Mouse (Mus musculus) retina, postnatal 1 day (tissue): ENCODE data around the gene Rfng.
"Not testable (repeated sequence)": the region's sequence is repeated elsewhere in the genome, so short reads cannot be mapped to it uniquely, and the experiment has no call there.

ENCODE experiments used
- DNase-seq: peaks from one replicate; pipeline ENCODE4 v3.0.0-alpha.2; 2012

Gene Rfng

DNA sequence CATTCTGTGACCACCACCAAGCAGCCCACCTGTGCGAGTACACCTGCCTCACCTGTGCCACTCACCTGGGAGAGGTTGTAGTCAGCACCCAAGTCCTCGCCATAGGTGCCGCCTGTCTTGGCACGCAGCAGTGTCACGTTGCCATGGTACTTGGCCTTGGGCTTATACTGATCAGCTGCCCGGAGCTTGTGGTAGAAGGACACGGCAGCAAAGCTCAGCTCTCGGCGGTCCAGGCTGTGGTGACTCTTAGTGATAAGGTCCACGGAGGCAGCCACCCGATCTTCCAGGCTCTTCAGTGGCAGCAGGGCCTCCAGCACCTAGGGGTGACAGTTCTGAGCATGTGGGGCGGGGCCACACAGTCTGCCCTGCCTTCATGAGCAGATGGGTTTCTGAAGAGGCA is 24.0 kb upstream of the Rfng start:
- no peak for DNase-seq

DNA sequence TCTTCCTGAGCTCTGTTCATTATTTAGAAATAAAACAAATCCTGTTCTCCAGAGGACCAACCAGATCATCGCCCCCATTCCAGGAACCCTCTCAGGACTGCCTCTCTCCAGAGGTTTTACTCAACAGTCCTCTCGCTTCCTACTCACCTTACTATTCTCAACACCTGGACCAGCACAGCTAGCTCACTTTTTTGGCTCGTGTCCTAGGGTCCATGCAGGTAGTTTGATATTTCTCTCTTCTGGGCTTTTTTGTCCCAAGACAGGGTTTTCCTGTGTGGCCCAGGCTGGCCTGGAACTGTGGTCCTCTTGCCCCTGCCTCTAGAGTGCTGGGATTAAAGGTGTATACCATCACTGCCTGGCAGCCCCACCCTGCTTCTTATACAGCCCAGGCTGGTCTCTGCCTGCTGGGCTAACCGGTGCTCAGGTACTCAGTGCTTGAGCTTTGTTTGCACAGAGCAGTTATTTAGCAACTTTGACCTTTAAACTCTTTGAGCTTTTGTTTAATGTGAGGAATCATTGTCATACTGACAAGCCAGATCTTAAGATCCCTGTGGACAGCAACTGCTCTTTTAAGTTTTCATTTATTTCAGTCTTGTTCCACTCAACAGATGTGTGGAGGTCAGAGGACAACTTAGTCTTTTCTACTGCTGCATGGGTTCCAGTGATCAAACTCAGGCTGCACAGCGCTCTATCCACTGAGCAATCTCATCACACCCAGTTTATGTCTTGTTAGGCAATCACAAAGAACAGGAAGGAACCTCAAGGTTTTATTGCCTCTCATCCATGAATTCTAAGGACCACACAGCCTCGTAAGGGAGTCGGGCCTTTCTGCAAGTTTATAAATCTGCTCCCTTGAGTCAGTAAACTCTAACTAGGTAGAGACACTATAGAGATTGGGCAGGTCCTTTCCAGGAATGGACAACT is 21.6 kb upstream of the Rfng start:
- no peak for DNase-seq

DNA sequence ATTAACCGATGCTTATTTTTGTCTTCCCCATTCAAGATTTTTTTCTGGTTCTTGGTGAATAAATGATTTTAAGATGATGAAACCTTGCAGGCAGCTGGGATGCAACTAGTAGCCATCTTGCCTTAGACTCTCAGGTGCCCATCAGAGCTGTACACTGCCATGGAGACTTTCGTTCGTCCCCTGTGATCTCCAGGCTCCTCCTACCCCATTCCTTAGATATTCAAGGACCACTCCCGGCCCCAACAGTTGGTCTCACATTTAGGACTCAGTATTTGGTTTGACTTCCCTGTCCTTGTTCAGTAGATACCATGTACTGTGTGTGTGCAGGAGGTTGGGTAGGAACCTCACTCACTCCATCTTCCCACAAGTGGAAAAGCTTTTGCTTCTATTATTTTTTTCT is 20.8 kb upstream of the Rfng start:
- DNase-seq, result no peak

DNA sequence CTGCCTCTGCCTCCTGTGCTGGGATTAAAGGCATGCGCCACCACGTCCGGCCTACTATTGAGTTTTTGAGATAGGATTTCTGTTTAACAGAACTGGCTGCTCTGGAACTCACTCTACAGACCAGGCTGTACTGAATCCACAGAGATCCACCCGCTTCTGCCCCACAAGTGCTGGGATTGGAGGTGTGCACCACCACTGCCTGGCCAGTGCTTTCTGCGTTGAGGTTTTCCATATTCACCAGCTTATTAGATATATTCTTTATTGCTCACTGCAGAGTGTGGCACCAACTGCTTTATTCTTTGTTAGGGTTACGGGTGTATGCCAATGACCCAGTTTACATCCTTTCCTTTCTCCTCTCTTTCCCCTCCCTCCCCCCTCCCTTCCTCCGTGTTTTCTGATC is 20.3 kb upstream of the Rfng start:
- no peak for DNase-seq

DNA sequence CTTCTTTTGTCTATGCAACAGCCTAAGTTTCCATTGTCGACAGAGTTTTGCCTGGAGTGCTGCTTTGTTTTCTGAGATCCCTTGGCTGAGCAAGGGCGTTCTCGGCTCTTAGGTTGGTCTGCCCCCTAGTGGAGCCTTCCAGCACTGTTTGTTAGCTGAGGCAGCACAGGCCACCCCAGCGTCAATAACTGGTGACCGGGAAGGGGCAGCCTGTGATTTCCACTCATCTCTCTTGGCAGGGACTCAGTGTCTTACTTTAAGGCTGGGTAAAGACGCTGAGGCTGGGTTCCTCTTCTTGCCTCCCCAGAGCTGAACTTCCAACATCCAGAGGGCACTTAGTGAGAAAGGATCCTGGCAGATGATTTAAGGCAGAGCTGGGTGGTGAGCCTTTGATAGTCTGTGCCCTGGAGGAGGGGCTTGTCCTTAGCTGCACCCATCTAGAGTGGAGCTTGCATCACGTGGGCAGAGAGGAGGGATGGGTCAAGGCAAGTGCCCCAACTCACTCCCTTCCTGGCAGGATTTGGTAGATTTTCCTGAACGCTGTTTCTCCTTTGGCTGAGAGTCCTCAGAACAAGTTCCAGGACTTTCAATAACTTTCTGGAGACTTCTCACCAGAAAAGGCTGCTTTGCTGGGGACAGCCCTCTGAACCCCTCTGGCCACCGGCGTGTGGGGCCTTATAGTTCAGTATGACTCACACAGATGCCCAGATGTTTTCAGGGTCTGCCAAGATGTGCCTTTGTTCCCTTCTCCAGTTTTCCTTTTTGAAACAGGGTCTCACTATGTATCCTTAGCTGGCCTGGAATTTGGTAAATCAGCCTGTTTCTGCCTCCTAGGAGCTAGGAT is 16.3 kb upstream of the Rfng start:
- peak; percentile 92 for DNase-seq

DNA sequence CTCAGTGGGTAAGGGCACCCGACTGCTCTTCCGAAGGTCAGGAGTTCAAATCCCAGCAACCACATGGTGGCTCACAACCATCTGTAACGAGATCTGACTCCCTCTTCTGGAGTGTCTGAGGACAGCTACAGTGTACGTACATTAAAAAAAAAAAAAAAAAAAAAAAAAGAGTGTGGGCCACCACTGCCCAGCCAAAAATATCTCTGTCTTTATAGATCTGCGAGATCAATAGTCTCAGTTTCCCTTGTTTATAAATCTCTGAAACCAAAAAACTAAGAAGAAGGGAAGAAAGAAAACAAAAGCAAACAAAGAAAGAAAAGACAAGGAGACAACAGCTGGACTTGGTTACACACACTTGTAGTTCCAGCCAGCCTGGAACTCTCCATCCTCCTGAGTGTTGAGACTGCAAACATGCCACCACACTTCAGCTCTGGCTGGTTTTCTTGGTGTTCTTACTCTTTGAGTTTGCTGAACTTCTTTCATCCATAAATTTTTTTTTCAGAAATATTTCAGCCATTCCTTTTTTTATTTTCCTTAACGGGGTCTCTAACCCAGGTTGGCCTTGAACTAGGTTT is 15.4 kb upstream of the Rfng start:
- DNase-seq, result no peak

DNA sequence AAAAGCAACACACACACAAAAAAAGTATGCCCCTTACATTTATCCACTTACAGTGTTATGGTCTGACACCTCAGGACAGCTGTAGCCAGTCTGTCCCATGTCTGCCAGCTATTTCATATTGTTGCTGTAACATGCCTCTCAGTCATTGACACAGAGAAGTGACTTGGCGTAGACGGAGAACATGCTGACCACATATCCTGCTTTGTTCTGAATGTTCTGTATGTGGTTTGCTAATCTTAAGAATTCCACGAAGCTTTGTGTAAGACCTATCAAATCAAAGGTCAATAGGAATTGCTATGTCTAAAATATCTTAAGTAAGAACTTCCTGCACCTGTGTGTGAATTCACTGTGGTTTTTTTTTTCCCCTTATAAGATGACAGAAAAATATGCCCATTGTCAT is 14.2 kb upstream of the Rfng start:
- no peak for DNase-seq

DNA sequence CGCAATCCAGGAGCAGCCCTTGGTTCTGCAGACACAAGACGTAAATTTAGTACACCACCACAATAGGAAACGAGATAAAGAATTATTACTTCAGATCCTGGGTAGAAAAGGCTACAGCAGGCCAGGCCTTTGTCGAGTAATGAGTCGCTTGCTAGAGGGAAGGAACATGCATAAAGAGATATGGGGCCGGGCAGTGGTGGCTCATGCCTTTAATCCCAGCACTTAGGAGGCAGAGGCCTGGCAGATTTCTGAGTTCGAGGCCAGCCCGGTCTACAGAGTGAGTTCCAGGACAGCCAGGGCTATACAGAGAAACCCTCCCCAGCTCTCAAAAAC is 12.6 kb upstream of the Rfng start:
- DNase-seq, result no peak

DNA sequence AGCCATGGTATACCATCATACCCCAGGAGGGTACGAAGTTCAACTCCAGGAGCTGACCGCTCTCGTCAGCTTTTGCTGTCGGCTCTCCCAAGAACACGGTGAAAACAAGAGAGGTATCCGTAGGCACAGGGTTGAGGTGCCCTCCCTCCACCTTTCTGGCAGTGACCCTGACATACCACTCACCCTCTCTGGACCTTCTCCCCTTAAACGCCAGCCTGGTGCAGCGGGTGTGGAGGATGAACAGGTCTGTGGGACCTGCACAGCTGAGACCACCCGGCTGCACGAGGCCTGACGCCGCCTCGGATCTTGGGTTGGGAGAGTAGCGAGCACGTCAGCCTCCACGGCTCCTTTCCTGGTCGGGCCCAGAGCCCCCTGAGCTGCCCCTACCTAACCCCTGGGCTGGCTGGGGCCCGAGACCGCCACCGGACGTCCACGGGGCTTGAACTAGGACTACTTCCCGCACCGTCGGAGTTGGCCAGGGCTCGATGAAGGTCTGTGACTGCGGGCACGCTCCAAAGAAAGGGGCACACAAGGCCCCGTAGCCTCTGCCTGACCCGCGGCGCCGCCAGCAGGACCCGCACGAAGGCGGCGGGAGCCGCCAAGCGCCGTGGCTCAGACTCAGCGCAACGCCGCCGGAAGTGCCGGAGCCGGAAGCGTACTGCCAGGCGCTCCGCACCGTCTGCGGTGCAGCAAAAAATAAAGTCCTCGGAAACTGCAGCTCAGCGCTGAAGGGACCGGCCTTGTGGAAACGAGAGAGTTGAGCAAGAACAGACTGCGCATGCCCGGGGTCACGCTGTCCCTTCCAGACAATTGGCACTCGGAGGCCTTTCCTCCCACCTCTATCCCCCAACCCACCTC is 12.0 kb upstream of the Rfng start, which contains the start of gene Dus1l:
TSS of gene Dus1l (minus strand) at position 648 of the 858 bp plus-strand sequence.
- peak; percentile 98 for DNase-seq

DNA sequence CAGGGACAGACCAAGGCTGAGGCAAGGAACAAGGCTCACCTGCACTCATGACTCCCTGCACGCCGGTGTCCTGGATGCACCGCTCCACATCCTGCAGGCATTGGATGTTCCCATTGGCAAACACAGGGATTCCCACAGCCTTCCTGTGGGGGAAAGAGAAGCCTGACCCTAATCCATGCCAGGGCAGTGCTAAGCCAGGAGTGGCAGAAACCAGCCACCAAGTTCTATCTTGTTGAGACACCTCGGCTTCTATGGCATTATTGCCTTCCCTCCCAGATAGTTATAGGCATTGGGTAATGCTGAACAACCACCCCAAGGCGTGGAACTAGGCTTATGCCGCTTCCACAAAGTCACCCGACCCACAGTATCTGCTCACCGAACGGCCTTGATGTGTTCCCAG is 8.6 kb upstream of the Rfng start:
- DNase-seq, result no peak

DNA sequence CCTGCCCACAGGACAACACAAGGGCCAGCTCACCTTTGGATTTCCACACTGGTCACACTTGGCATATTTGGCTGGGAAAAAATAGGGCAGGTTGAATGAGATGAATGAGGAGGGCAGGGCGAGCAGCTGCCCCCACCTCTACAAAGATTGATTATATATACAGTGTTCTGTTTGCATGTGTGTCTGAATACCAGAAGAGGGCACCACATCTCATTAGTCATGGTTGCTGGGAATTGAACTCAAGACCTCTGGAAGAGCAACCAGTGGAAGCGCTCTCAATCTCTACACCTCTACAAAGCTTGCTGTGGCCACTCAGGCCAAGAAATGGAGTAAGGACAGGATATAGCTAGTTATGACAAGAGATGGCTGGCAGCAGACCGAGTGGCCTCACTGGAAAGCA is 5.8 kb upstream of the Rfng start:
- no peak for DNase-seq

DNA sequence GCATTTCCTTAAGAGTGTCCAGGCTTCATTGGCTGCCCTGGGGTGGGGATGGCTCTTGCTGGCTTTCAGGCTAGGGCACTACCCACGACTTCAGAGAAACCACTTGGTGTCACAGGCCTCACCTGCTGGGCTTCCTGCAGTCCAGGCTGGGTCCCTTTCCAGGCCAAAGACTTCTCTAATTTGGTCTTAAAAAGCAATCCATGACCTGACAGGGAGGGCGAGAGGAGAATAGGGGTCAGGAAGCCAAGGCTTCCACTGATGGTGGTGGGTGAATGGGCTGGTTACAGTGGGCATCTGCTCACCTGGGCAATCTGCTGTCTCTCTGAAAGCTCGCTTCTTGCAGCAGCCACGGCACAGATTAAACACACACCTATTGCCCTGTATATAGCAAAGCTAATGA is 5.3 kb upstream of the Rfng start:
- DNase-seq, result no peak

DNA sequence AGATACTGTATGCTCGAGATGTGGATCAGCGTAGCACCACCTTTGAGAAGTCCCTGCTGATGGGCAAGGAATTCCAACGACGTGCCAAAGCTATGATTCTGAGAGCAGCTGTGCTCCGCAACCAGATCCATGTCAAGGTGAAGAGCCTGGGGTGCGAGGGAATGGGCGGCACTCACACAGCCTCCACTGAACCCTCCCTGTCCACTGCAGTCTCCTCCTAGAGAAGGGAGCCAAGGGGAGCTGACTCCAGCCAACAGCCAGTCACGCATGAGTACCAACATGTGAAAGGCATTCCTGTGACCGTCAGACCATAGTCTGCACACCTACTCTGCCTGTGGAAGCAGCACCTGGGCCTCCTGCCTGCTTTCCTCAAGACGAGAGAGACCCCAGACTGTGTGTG is 4.5 kb upstream of the Rfng start:
- not testable (repeated sequence) for DNase-seq

DNA sequence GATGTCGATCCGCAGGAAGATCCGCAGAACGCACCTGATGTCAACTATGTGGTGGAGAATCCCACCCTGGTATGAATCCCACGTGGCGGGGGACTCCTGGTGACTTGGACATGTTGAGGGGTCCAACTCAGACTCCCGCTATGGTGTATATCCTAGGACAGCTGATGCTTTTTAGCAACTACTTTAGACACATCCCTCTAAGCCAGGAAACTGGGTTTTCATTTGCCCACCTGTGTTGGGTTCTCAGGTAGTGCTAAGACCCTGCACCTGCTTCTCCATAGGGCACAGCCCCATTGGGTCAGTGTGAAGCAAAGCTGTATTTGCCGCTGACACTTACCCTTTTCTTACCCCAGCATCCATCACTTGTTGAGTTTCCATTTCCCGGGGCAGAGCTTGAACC is 1.1 kb upstream of the Rfng start:
- DNase-seq, result no peak

DNA sequence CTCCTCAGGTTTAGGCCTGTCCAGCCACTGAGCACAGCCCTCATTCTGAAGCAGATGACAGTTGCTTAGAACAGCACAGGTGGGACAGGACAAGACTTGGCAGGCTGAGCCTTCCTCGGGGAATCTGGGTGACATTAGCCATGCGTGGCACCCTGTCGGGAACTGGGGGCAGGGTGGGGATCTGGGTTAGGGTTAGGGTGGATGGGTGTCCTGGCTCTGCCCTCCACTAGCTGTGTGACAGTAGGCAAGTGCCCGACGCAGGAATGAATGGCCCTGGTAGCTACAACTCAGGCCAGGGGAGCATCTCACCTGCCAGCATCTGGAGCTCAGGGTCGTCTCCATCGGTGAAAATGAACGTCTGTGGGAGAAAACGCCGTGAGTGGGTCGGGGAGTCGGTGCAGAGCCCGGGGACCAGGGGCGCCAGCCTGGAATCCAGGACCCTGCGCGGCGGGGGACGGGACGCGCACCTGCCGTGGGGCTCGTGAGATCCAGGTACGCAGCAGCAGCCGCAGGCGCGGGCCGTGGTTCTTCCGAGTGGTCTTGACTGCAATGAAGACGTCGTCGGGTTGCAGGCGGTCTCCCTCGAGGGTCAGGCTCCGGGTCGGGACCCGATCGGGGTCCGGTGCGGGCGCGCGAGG is 462 bp downstream of the Rfng start:
- DNase-seq, result no peak

DNA sequence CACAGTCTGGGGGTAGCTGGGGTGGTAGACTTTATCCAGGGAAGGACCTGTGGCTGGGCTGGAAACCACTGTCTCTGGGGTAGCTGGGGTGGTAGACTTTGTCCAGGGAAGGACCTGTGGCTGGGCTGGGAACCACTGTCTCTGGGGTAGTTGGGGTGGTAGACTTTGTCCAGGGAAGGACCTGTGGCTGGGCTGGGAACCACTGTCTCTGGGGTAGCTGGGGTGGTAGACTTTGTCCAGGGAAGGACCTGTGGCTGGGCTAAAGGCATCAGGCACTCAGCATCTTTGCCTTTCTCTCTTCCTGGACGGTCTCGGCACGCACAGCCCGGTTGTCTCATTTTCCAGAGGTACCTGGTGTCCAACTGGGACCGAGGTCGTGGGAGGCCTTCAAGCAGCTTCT is 2.6 kb downstream of the Rfng start:
- not testable (repeated sequence) for DNase-seq

DNA sequence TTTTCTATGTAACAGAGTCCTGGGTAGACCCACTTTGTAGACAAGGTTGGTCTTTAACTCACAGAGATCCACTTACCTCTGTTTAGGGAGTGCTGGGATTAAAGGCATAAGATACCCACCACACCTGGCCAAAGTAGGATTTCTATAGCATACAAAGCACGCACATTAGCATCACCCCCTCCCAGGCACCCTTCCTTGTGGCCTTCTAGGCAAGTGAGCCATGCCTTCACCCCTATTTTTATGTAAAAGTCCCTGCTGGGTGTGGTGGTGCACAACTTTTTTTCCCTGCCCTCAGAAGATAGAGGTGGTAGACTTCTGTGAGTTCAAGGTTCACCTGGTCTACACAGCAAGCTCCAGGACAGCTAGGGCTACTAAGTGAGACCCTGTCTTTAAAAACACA is 4.1 kb downstream of the Rfng start:
- DNase-seq, result no peak

DNA sequence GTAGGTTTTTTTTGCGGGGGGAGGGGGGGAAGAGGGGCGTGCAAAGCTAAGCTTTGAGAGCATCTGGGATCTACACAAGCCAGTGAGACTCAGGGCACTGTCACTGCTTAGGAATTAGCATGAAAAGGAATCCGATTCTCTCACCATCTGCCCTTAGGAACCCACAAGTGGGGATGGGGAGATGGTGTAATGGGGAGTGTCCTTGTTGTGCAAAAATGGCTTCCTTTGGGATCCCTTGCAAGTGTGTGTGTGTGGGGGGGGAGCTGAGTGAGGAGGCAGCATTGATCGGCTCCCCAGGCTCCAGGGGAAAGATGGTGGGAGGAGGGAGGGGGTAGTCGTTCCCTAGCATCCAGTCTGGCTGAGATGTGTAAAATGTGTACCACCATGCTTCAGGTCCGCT is 6.9 kb downstream of the Rfng start:
- DNase-seq, result peak; percentile 32

DNA sequence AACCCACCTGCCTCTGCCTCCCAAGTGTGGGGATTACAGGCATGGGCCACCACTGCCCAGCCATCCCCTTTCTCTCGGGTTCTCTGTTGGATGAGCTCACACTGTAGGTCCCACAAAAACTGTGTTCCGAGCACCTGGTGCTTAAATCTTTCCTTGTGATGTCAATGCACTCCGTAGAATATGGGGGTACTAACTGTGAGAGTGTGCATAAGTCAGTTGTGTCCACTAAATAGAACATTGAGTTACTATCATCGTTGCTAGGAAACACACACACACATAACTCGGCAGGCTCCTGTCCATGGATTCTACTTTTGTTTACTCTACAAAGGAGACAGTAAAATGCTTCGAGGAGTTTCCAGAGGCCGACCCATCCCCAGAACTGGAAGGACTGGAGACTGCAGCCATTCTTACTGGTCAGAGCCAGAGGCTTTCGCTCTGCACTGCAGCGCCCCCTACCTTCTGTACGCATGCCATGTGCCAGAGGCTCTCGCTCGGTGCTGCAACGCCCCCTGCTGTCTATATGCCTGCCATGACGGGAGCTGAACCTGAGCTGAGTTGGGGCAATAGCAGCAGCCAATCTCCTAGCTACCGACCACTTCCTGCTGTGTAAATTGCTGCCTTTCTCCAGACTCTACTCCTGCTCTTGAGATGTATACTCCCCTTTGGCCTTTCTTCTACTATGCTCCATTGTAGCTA is 8.1 kb downstream of the Rfng start:
- DNase-seq, result peak; percentile 93

DNA sequence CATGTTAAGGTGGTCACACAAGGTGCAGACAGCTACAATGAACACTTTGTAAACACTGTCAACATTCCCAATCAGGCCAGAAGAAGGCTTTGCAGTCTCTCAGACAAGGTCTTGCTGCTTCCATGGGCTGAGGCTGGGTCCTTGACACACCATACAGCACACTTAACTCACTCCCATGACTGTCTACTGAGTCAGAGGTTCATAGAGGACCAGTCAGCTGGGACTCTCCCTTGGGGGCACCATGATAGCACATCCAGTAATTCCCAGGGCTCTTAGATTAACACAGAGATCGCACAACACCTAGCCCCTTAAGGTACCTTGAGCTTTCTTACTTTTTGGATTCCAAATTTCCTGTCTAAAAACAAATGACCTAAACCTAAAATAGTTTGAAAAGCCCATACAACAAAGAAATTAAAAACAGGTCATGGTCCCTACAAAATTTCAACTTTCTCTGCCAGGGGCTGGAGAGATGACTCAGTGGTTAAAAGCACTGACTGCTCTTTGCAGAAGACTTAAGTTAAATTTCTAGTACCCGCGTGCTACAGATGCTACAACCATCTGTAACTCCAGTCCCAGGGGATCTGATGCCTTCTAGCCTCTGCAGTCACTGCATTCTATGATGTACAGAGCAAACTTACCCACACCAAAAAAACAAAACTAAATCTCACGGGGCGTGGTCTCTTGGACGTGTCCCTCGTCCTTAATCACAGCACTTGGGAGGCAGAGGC is 10.4 kb downstream of the Rfng start:
- DNase-seq, result no peak

DNA sequence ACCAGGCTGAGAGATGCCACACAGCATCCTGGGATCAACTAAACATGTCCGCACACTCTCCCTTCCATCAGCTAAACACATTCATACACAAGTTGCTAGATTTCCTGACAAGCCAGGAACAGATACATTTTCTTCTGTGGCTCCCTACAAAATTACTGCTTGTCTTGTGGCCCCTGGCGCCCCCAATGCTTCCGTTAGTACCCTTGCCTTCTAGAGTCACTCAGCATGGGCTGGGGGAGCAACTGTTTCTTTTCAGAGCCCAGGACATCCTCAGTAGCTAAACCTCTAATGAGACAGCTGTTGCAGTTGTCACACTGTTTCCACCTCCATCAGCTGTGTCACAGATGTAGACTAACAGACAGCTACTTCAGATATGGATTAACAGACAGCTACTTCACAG is 11.3 kb downstream of the Rfng start:
- DNase-seq, result no peak
